Mouse (Mus musculus) bone marrow macrophage, adult 2 months (primary cell): ENCODE results near the gene Polk.

Experiments used
- CTCF ChIP-seq: IDR thresholded peaks from 2 replicates; pipeline ENCODE4 v1.5.1; 2012; ENCODE audit warnings: low read depth, mild to moderate bottlenecking, low read length, moderate library complexity
- POLR2A ChIP-seq: IDR thresholded peaks from 2 replicates; pipeline ENCODE4 v1.6.1; 2012; ENCODE audit warnings: mild to moderate bottlenecking, low read depth, low read length, borderline replicate concordance

GRCm38 (mm10) chr13:96496630-96497029, 45.7 kb downstream of the Polk start:
- no peak for TF ChIP-seq POLR2A
- no peak for TF ChIP-seq CTCF
